In the genomic region with DNA sequence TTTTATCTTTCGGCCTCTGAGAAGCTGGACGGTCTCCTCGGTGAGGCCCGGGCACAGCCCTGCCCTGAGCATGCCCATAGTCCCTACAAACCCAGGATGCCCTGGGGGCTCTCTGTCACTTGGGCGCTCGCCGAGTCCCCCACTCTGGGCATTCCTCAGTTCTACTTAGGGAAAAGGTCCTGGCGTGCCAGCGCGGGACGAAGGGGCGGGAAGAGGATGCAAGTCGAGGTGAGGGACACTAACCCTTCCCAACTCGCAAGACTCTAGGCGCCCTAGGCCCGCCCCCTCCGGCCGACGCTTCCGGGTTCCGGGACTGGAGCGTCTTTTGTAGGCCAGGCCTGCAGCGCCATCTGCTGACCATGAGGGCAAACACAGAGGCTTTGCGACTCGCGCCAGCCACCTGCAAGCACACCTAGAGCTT, we compare ENCODE assay signal across 8 mouse cellular contexts. TPM values are rescaled to one million over a fixed set of nuclear protein-coding genes. Genes with fewer than 3 reads are reported as not detected.
DNase-seq lines count a peak whose midpoint lies in the region; ATAC-seq and TF ChIP-seq lines count a peak whose summit lies in the region.

Gene Rad51d, minus strand, starts transcription at position 273 of the 421 bp plus-strand sequence.

- H3K9me3 ChIP-seq in heart, embryonic 10.5 days = no peaks in the 10 kb centered on the region
- H3K9me3 ChIP-seq in kidney, embryonic 15.5 days (replicated peaks) = no peaks in the 10 kb centered on the region

- peak within 1 kb of the TSS; percentile 72 for H3K9ac ChIP-seq in kidney, embryonic 15.5 days

- DNase-seq in A20 (ENCODE audit: low read depth, low spot score) (peak; percentile 95), liver (peak; percentile 96)
- DNase-seq in heart, embryonic 10.5 days (ENCODE audit: low spot score) = peak; percentile 96
- peak; percentile 95 to 98 for DNase-seq in spleen, postnatal 4 days (ENCODE audit: low spot score in 2 of 2)

- peak; percentile 51 for TF ChIP-seq CTCF in bone marrow macrophage, adult 2 months (IDR thresholded peaks at IDR 0.05; ENCODE audit: low read depth, low read length)
- TF ChIP-seq CTCF in embryonic fibroblast, embryonic 13.5 days (IDR thresholded peaks at IDR 0.05; ENCODE audit: borderline replicate concordance, insufficient read depth, low read length) = peak; percentile 93

- H3K27ac ChIP-seq in bone marrow macrophage, adult 2 months (ENCODE audit: insufficient read depth, low read depth, low read length) = peak within 1 kb of the TSS; percentile 40
- H3K27ac ChIP-seq in embryonic fibroblast, embryonic 13.5 days (ENCODE audit: insufficient read depth, low read length) = 0 out of 2 replicates have a peak within 1 kb of the TSS, but pooled peaks have one; percentile 14
- H3K27ac ChIP-seq in heart, embryonic 10.5 days = peak within 1 kb of the TSS; percentile 91
- peak within 1 kb of the TSS; percentile 79 for H3K27ac ChIP-seq in kidney, embryonic 15.5 days

- under 1% methylated on average over 26 of the region's 26 CpGs for WGBS in heart, embryonic 10.5 days
- under 1% methylated on average over 26 of the region's 26 CpGs for WGBS in kidney, embryonic 15.5 days

- H3K4me1 ChIP-seq in bone marrow macrophage, adult 2 months (ENCODE audit: control insufficient read depth, insufficient read depth, low read length) = no peaks in the 10 kb centered on the region
- H3K4me1 ChIP-seq in embryonic fibroblast, embryonic 13.5 days (ENCODE audit: control insufficient read depth, insufficient read depth, low read length) = no peaks in the 10 kb centered on the region
- peaks cover 19% of the 10 kb centered on the region for H3K4me1 ChIP-seq in heart, embryonic 10.5 days
- H3K4me1 ChIP-seq in kidney, embryonic 15.5 days = peaks cover 20% of the 10 kb centered on the region

- TF ChIP-seq POLR2A in bone marrow macrophage, adult 2 months (IDR thresholded peaks at IDR 0.05; ENCODE audit: borderline replicate concordance, low read depth, low read length) = no peak
- peak; percentile 75 for TF ChIP-seq POLR2A in embryonic fibroblast, embryonic 13.5 days (IDR thresholded peaks at IDR 0.05; ENCODE audit: low read depth, low read length)

- ATAC-seq in kidney, embryonic 15.5 days (replicated peaks; ENCODE audit: low FRiP score) = peak; percentile 92
- peak; percentile 93 for ATAC-seq in monocyte, adult 5-6 weeks (replicated peaks; ENCODE audit: insufficient number of reproducible peaks, low FRiP score, low TSS enrichment, poor library complexity, severe bottlenecking)

- no peaks in the 10 kb centered on the region for H3K36me3 ChIP-seq in heart, embryonic 10.5 days
- H3K36me3 ChIP-seq in kidney, embryonic 15.5 days = no peaks in the 10 kb centered on the region

- peak within 1 kb of the TSS; percentile 84 for H3K4me2 ChIP-seq in kidney, embryonic 15.5 days

- peak within 1 kb of the TSS; percentile 89 for H3K4me3 ChIP-seq in bone marrow macrophage, adult 2 months (ENCODE audit: insufficient read depth, low read length)
- peak within 1 kb of the TSS; percentile 76 for H3K4me3 ChIP-seq in embryonic fibroblast, embryonic 13.5 days (ENCODE audit: insufficient read depth, low read length)
- peak within 1 kb of the TSS; percentile 85 for H3K4me3 ChIP-seq in heart, embryonic 10.5 days
- peak within 1 kb of the TSS; percentile 74 for H3K4me3 ChIP-seq in kidney, embryonic 15.5 days (replicated peaks)

- H3K27me3 ChIP-seq in heart, embryonic 10.5 days (ENCODE audit: insufficient read depth, poor library complexity, severe bottlenecking) = peaks cover 17% of the 10 kb centered on the region; the same call in 1 of the 2 replicates
- H3K27me3 ChIP-seq in kidney, embryonic 15.5 days = peaks cover 18% of the 10 kb centered on the region

RNA-seq across cellular contexts. Expression of gene Rad51d, which starts in this region (rescaled TPM):
- polyA plus RNA-seq in bone marrow macrophage, adult 2 months (2012; ENCODE audit: insufficient read depth, insufficient read length, missing spikeins) = 14.8 and 16.4 TPM in 2 replicates
- 11.3 and 14.0 TPM in 2 replicates for polyA plus RNA-seq in embryonic fibroblast, embryonic 13.5 days (2011; ENCODE audit: insufficient read length, low read depth, missing spikeins)
- 14.2 and 16.6 TPM in 2 replicates for polyA plus RNA-seq in heart, embryonic 10.5 days (2016; fragmentation: Nextera tagmentation; extraction: Ambion mirVana)
- polyA plus RNA-seq in kidney, embryonic 15.5 days (2015; fragmentation: Nextera tagmentation; extraction: Ambion mirVana) = 11.1 and 13.9 TPM in 2 replicates
- total RNA-seq in monocyte, adult 5-6 weeks (2017) = 7.7 to 17.1 TPM (median 16.1 TPM) in 3 replicates

Comparison
In these comparisons a context has a peak if more than half of its experiments do, and no peak if none do; other contexts are left out.
1. Peak in every context shown above with its lines: DNase-seq, ATAC-seq, H3K4me3 ChIP-seq and H3K27ac ChIP-seq.
2. H3K27ac ChIP-seq: peak in every context shown above with its lines; median percentile 91 in heart, embryonic 10.5 days; 79 in kidney, embryonic 15.5 days; 40 in bone marrow macrophage, adult 2 months; 14 in embryonic fibroblast, embryonic 13.5 days.